8 mouse cellular contexts compared by ENCODE assay signal in the genomic region with DNA sequence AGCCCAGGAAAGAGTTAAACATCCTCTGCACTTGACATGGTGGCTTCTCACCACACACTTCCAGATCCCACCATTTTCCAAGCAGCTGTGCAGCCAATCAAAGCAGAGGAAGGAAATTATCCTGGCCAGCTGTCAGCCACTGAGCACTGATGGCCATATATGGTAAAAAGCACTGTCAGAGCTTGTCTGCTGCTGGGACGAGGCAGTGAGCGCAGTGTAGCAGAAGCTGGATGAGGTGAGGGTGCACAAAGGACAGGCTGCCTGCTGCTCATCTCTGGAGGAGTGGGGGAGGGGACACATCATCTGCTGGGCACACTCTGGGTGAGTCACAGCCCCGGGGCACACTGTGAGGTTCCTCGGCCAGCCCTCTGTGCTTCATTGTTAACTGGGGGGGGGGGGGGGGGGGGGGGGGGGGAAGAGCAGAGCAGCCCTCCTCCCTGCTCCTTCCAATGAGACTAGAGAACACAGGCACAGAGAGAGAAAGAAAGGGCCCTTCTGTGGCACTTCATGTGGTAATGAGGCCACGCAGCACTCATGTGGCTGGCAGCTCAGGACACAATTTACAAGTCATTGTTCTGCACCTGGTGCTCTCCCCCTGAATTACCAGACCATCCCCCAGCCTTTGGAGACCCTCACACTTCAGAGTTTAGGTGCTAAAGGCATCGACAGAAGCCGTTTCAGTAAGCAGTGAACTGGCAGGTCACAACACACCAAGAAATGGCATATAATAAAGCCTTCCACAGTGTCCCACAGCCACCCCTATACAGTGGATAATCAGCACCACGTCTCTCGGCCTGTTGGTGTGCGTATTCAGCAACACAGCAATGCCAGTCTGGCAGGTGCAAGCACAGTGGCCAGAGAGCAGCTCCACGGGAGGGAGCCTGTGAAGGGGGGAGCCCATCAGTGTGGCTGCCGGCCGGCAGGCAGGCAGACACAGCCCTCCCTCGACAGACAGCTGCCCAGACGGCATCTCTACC. TPM values are rescaled to one million over a fixed set of nuclear protein-coding genes. Genes with fewer than 3 reads are reported as not detected.
A peak's percentile ranks its signal among the peaks of the same experiment; 100 is the strongest.
DNase-seq lines count a peak whose midpoint lies in the region; ATAC-seq and TF ChIP-seq lines count a peak whose summit lies in the region.

No protein-coding gene starts in this region.

- H3K36me3 ChIP-seq in forebrain, postnatal 0 days (ENCODE audit: insufficient read depth), result peaks cover 11% of the 10 kb centered on the region; the same call in 1 of the 2 replicates
- H3K36me3 ChIP-seq in hindbrain, embryonic 11.5 days (ENCODE audit: control insufficient read depth, insufficient read depth, low read length), result no peaks in the 10 kb centered on the region
- H3K36me3 ChIP-seq in lung, postnatal 0 days (ENCODE audit: insufficient read depth, low read length), result peaks cover 12% of the 10 kb centered on the region; the same call in 1 of the 2 replicates

- peak overlapping the region; percentile 28; the same call in 1 of the 2 replicates for H3K4me2 ChIP-seq in forebrain, postnatal 0 days (ENCODE audit: low read depth)
- H3K4me2 ChIP-seq in hindbrain, embryonic 11.5 days (replicated peaks; ENCODE audit: low read depth, low read length), result peak overlapping the region; percentile 12
- H3K4me2 ChIP-seq in lung, postnatal 0 days (replicated peaks; ENCODE audit: low read depth, low read length), result peak overlapping the region; percentile 11; the same call in 1 of the 2 replicates

- WGBS in forebrain, postnatal 0 days, result 2% methylated on average over 13 of the region's 15 CpGs
- WGBS in hindbrain, embryonic 11.5 days, result 4% methylated on average over 13 of the region's 15 CpGs
- 13% methylated on average over 13 of the region's 15 CpGs for WGBS in lung, postnatal 0 days
- 18% methylated on average over 13 of the region's 15 CpGs for WGBS in olfactory bulb, adult 2 months

- no peak for TF ChIP-seq CTCF in forebrain, postnatal 0 days (IDR thresholded peaks at IDR 0.05; ENCODE audit: low read depth)
- no peak for TF ChIP-seq CTCF in lung, postnatal 0 days (IDR thresholded peaks at IDR 0.05)
- TF ChIP-seq CTCF in olfactory bulb, adult 2 months (IDR thresholded peaks at IDR 0.05; ENCODE audit: insufficient read depth, low read depth, low read length), result no peak

- H3K27me3 ChIP-seq in forebrain, postnatal 0 days (ENCODE audit: insufficient read depth, low read length), result no peaks in the 10 kb centered on the region
- no peaks in the 10 kb centered on the region for H3K27me3 ChIP-seq in hindbrain, embryonic 11.5 days (ENCODE audit: control insufficient read depth, insufficient read depth, low read length)
- H3K27me3 ChIP-seq in lung, postnatal 0 days (replicated peaks; ENCODE audit: insufficient read depth, low read length), result no peaks in the 10 kb centered on the region

- peak overlapping the region; percentile 96 for H3K27ac ChIP-seq in forebrain, postnatal 0 days (ENCODE audit: low read depth, low read length)
- H3K27ac ChIP-seq in hindbrain, embryonic 11.5 days (ENCODE audit: low read depth, low read length), result peak overlapping the region; percentile 98
- H3K27ac ChIP-seq in lung, postnatal 0 days (ENCODE audit: low read length), result peak overlapping the region; percentile 80
- H3K27ac ChIP-seq in olfactory bulb, adult 2 months (ENCODE audit: insufficient read depth, low read depth, low read length), result peak overlapping the region; percentile 88

- no peak for TF ChIP-seq POLR2A in olfactory bulb, adult 2 months (IDR thresholded peaks at IDR 0.05; ENCODE audit: insufficient read depth, low read depth, low read length)

- ATAC-seq in forebrain, postnatal 0 days, result peak; percentile 92
- ATAC-seq in hindbrain, embryonic 11.5 days (ENCODE audit: low FRiP score), result peak; percentile 86
- peak; percentile 90 for ATAC-seq in lung, postnatal 0 days
- no peak for ATAC-seq in erythroid progenitor cell, adult 5-6 weeks (replicated peaks; ENCODE audit: low FRiP score, poor library complexity, severe bottlenecking)

- DNase-seq in MN1 (ENCODE audit: low spot score), result peak; percentile 98
- DNase-seq in brain, embryonic 18.5 days (ENCODE audit: low read depth, low spot score), result peak; percentile 76
- DNase-seq in forebrain, postnatal 0 days, result peak; percentile 86
- peak; percentile 90 for DNase-seq in hindbrain, embryonic 11.5 days (ENCODE audit: low spot score)
- peak; percentile 63 to 64 for DNase-seq in layer of hippocampus, postnatal 10 days (ENCODE audit: low spot score in 2 of 2)
- DNase-seq in lung, postnatal 0 days (ENCODE audit: low spot score), result peak; percentile 97

- peak overlapping the region; percentile 44 for H3K9ac ChIP-seq in forebrain, postnatal 0 days
- peak overlapping the region; percentile 58 for H3K9ac ChIP-seq in hindbrain, embryonic 11.5 days (ENCODE audit: low read depth, low read length)
- H3K9ac ChIP-seq in lung, postnatal 0 days (replicated peaks; ENCODE audit: low read depth), result no peak overlapping the region

- no peak overlapping the region for H3K4me3 ChIP-seq in forebrain, postnatal 0 days (ENCODE audit: low read depth, low read length)
- no peak overlapping the region for H3K4me3 ChIP-seq in hindbrain, embryonic 11.5 days (ENCODE audit: low read depth, low read length)
- H3K4me3 ChIP-seq in lung, postnatal 0 days (ENCODE audit: low read depth, low read length), result no peak overlapping the region
- H3K4me3 ChIP-seq in olfactory bulb, adult 2 months (ENCODE audit: insufficient read depth, low read depth, low read length), result no peak overlapping the region

- TF ChIP-seq EP300 in lung, postnatal 0 days (IDR thresholded peaks at IDR 0.05), result peak; percentile 44; the same call in 1 of the 2 replicates

- H3K9me3 ChIP-seq in forebrain, postnatal 0 days (ENCODE audit: low read length), result no peaks in the 10 kb centered on the region
- no peaks in the 10 kb centered on the region for H3K9me3 ChIP-seq in hindbrain, embryonic 11.5 days (ENCODE audit: control insufficient read depth, low read length)
- no peaks in the 10 kb centered on the region for H3K9me3 ChIP-seq in lung, postnatal 0 days (ENCODE audit: low read length)

- peaks cover 51% of the 10 kb centered on the region for H3K4me1 ChIP-seq in forebrain, postnatal 0 days (ENCODE audit: insufficient read depth)
- peaks cover 42% of the 10 kb centered on the region for H3K4me1 ChIP-seq in hindbrain, embryonic 11.5 days (replicated peaks; ENCODE audit: control insufficient read depth, insufficient read depth, low read length)
- H3K4me1 ChIP-seq in lung, postnatal 0 days (ENCODE audit: insufficient read depth, low read depth, low read length), result peaks cover 45% of the 10 kb centered on the region
- H3K4me1 ChIP-seq in olfactory bulb, adult 2 months (ENCODE audit: control insufficient read depth, insufficient read depth, low read length), result peaks cover 66% of the 10 kb centered on the region

RNA-seq across cellular contexts. Expression of a gene that starts 35.3 kb away (rescaled TPM):
- 159 and 178 TPM in 2 replicates for total RNA-seq in forebrain, postnatal 0 days (2014; rRNA removed)
- polyA plus RNA-seq in forebrain, postnatal 0 days (2015; fragmentation: Nextera tagmentation; extraction: Ambion mirVana), result 148 and 167 TPM in 2 replicates
- 192 and 230 TPM in 2 replicates for polyA plus RNA-seq in hindbrain, embryonic 11.5 days (2014; fragmentation: Nextera tagmentation; extraction: Ambion mirVana)
- total RNA-seq in layer of hippocampus, postnatal 10 days (2021), result 100 to 1,000 TPM; 104 TPM
- polyA plus RNA-seq in lung, postnatal 0 days (2015; fragmentation: Nextera tagmentation; extraction: Ambion mirVana), result 102 and 115 TPM in 2 replicates
- not detected in 2 replicates for polyA plus RNA-seq in olfactory bulb, adult 2 months (2012; ENCODE audit: insufficient read depth, insufficient read length, low replicate concordance, missing spikeins)
- 32.7 and 52.3 TPM in 2 replicates for total RNA-seq in erythroid progenitor cell, adult 5-6 weeks (2015; ENCODE audit: low replicate concordance)
- 43.4 and 52.9 TPM in 2 replicates for total RNA-seq in erythroid progenitor cell, adult 5-6 weeks (2017; ENCODE audit: low replicate concordance)

RNA-seq across cellular contexts. Expression of a gene that starts 40.8 kb away (rescaled TPM):
- total RNA-seq in forebrain, postnatal 0 days (2014; rRNA removed), result 1.1 and 1.3 TPM in 2 replicates
- polyA plus RNA-seq in forebrain, postnatal 0 days (2015; fragmentation: Nextera tagmentation; extraction: Ambion mirVana), result 1.8 and 2.4 TPM in 2 replicates
- polyA plus RNA-seq in hindbrain, embryonic 11.5 days (2014; fragmentation: Nextera tagmentation; extraction: Ambion mirVana), result 0.96 and 1.0 TPM in 2 replicates
- 10 to 100 TPM; 12.1 to 12.9 TPM for total RNA-seq in layer of hippocampus, postnatal 10 days (2021)
- 14.6 and 15.1 TPM in 2 replicates for polyA plus RNA-seq in lung, postnatal 0 days (2015; fragmentation: Nextera tagmentation; extraction: Ambion mirVana)
- 486 TPM in 1 of 2 replicates, not detected in the other for polyA plus RNA-seq in olfactory bulb, adult 2 months (2012; ENCODE audit: insufficient read depth, insufficient read length, low replicate concordance, missing spikeins)
- total RNA-seq in erythroid progenitor cell, adult 5-6 weeks (2015; ENCODE audit: low replicate concordance), result 81.1 and 83.0 TPM in 2 replicates
- total RNA-seq in erythroid progenitor cell, adult 5-6 weeks (2017; ENCODE audit: low replicate concordance), result 26.7 and 29.5 TPM in 2 replicates
